Mouse (Mus musculus) small intestine, adult 2 months (tissue): Measurements from ENCODE around the gene Nek2. TPM values are rescaled to one million over a fixed set of nuclear protein-coding genes. Genes with fewer than 3 reads are reported as not detected.

Experiments
- H3K27ac ChIP-seq: fragments of 200-500 bp; 2 replicates; pipeline ENCODE4 v1.5.1; 2012; ENCODE audit warnings: low read depth, low read length, control low read depth, inconsistent platforms; ENCODE audit not compliant: insufficient read depth
- H3K27me3 ChIP-seq: fragments of 200-500 bp; 2 replicates; pipeline ENCODE4 v1.6.1; 2012; ENCODE audit warnings: mild to moderate bottlenecking, moderate library complexity, low read length, inconsistent platforms; ENCODE audit not compliant: control insufficient read depth, insufficient read depth
- H3K36me3 ChIP-seq: fragments of 200-500 bp; 2 replicates; pipeline ENCODE4 v1.6.1; 2012; ENCODE audit warnings: mild to moderate bottlenecking, low read length, control low read depth, inconsistent platforms; ENCODE audit not compliant: control insufficient read depth, insufficient read depth
- H3K4me1 ChIP-seq: fragments of 200-500 bp; 2 replicates; pipeline ENCODE4 v1.6.1; 2012; ENCODE audit warnings: low read length, inconsistent platforms, mixed read lengths; ENCODE audit not compliant: control insufficient read depth, insufficient read depth, insufficient read length
- H3K4me3 ChIP-seq: fragments of 200-500 bp; 2 replicates; pipeline ENCODE4 v1.5.1; 2012; ENCODE audit warnings: low read depth, mild to moderate bottlenecking, control low read depth, inconsistent platforms, low read length, moderate library complexity
- CTCF ChIP-seq: fragments of 200-500 bp; IDR thresholded peaks from 2 replicates; pipeline ENCODE4 v1.5.1; 2012; ENCODE audit warnings: low read depth, mild to moderate bottlenecking, control low read depth, inconsistent platforms, low read length, moderate library complexity, mixed read lengths; ENCODE audit not compliant: insufficient replicate concordance, insufficient read length; ENCODE audit errors: extremely low read depth
- POLR2A ChIP-seq: fragments of 200-500 bp; IDR thresholded peaks from 2 replicates; pipeline ENCODE4 v1.6.1; 2012; ENCODE audit warnings: low read depth, mild to moderate bottlenecking, control low read depth, inconsistent platforms, low read length, moderate library complexity
- WGBS: fragments of 180-500 bp; shearing (Covaris S2); methylation state at CpG from one replicate; pipeline ENCODE4 v1.1.7; 2018; 5-methylcytosine and 5-hydroxymethylcytosine counted together
- polyA plus RNA-seq: library from polyadenylated mRNA; depleted of rRNA; stranded (reverse); fragments of >200 nt; gene quantifications from 2 replicates; pipeline ENCODE4 v1.2.3, GENCODE M21; 2012

Gene Nek2
- polyA plus RNA-seq, 1 experiment: 5.5 TPM

GRCm38 (mm10) chr1:191859847-191860246 is 38.6 kb downstream of the Nek2 start:
- H3K4me3 ChIP-seq: no peak overlapping the region
- H3K27me3 ChIP-seq: no peaks in the 10 kb centered on the region
- H3K27ac ChIP-seq: no peak overlapping the region
- no peak for TF ChIP-seq CTCF
- TF ChIP-seq POLR2A: no peak
- H3K4me1 ChIP-seq: no peaks in the 10 kb centered on the region; the same call in 1 of the 2 replicates
- H3K36me3 ChIP-seq: no peaks in the 10 kb centered on the region
- 40% methylated on average over 3 of the region's 3 CpGs for WGBS

GRCm38 (mm10) chr1:191861247-191861646 is 40.0 kb downstream of the Nek2 start:
- no peaks in the 10 kb centered on the region for H3K36me3 ChIP-seq
- no peaks in the 10 kb centered on the region for H3K27me3 ChIP-seq
- no peaks in the 10 kb centered on the region; the same call in 1 of the 2 replicates for H3K4me1 ChIP-seq
- TF ChIP-seq POLR2A: no peak
- no peak for TF ChIP-seq CTCF
- H3K4me3 ChIP-seq: no peak overlapping the region
- H3K27ac ChIP-seq: no peak overlapping the region
- 82% methylated on average over 5 of the region's 5 CpGs for WGBS

GRCm38 (mm10) chr1:191863833-191864550 is 42.7 kb downstream of the Nek2 start:
- 83% methylated on average over 4 of the region's 4 CpGs for WGBS
- Histone ChIP-seq H3K4me3 (no peak overlapping the region), H3K27ac (no peak overlapping the region), H3K4me1 (no peaks in the 10 kb centered on the region; the same call in 1 of the 2 replicates), H3K36me3 (no peaks in the 10 kb centered on the region), H3K27me3 (no peaks in the 10 kb centered on the region)
- no peak for TF ChIP-seq POLR2A
- no peak for TF ChIP-seq CTCF

- Histone ChIP-seq H3K4me3 (no peak overlapping the region), H3K36me3 (no peaks in the 10 kb centered on the region), H3K4me1 (no peaks in the 10 kb centered on the region; the same call in 1 of the 2 replicates), H3K27me3 (no peaks in the 10 kb centered on the region), H3K27ac (no peak overlapping the region)
- no peak for TF ChIP-seq POLR2A
- TF ChIP-seq CTCF: no peak
- WGBS: 85% methylated on average over 8 of the region's 8 CpGs
These were observed 43.3 kb downstream of the Nek2 start for GRCm38 (mm10) chr1:191864551-191865027.

- Histone ChIP-seq H3K27ac (no peak overlapping the region), H3K36me3 (no peaks in the 10 kb centered on the region), H3K4me1 (peaks cover 24% of the 10 kb centered on the region), H3K4me3 (no peak overlapping the region), H3K27me3 (no peaks in the 10 kb centered on the region)
- TF ChIP-seq POLR2A (no peak), CTCF (no peak)
- 82% methylated on average over 6 of the region's 6 CpGs for WGBS
These were observed 50.9 kb downstream of the Nek2 start for GRCm38 (mm10) chr1:191872076-191872710.

- Histone ChIP-seq H3K36me3 (no peaks in the 10 kb centered on the region), H3K27ac (peak overlapping the region; percentile 52), H3K4me3 (no peak overlapping the region), H3K4me1 (peaks cover 31% of the 10 kb centered on the region), H3K27me3 (no peaks in the 10 kb centered on the region)
- 26% methylated on average over 7 of the region's 7 CpGs for WGBS
- TF ChIP-seq POLR2A (no peak), CTCF (no peak)
These were observed 53.8 kb downstream of the Nek2 start for GRCm38 (mm10) chr1:191875006-191875405.

GRCm38 (mm10) chr1:191875683-191876305 is 54.5 kb downstream of the Nek2 start:
- H3K36me3 ChIP-seq: no peaks in the 10 kb centered on the region
- 44% methylated on average over 9 of the region's 9 CpGs for WGBS
- H3K4me3 ChIP-seq: no peak overlapping the region; the same call in 1 of the 2 replicates
- peaks cover 37% of the 10 kb centered on the region for H3K4me1 ChIP-seq
- TF ChIP-seq CTCF: no peak
- TF ChIP-seq POLR2A: no peak
- no peaks in the 10 kb centered on the region for H3K27me3 ChIP-seq
- H3K27ac ChIP-seq: peak overlapping the region; percentile 30; the same call in 1 of the 2 replicates
